Comparison of ENCODE assay signal across 12 mouse cellular contexts in genomic region chr4:148908760-148909510, GRCm38 (mm10).
DNase-seq lines count a peak whose midpoint lies in the region; ATAC-seq and TF ChIP-seq lines count a peak whose summit lies in the region.
"Had no signal": no experiment of that assay in that cellular context is flagged by ENCODE, and none has a peak within 500 bp of the region (broad histone marks: within the 10 kb centered on the region; RNA-seq: fewer than 3 reads in every experiment).

No protein-coding gene starts in this region.

- H3K4me2 ChIP-seq in hindbrain, embryonic 11.5 days (replicated peaks; ENCODE audit: low read depth, low read length) = no peak overlapping the region
- H3K4me2 ChIP-seq in hindbrain, embryonic 14.5 days (replicated peaks) = no peak overlapping the region
- H3K4me2 ChIP-seq in kidney, embryonic 14.5 days (replicated peaks; ENCODE audit: low read depth, low read length) = no peak overlapping the region
- H3K4me2 ChIP-seq in liver, postnatal 0 days (ENCODE audit: low read depth, low read length) = no peak overlapping the region
- H3K4me2 ChIP-seq: limb, embryonic 13.5 days had no signal

- no peak overlapping the region for H3K4me3 ChIP-seq in hindbrain, embryonic 11.5 days (ENCODE audit: low read depth, low read length)
- H3K4me3 ChIP-seq in hindbrain, embryonic 14.5 days (replicated peaks; ENCODE audit: low read length) = no peak overlapping the region
- no peak overlapping the region for H3K4me3 ChIP-seq in kidney, embryonic 14.5 days (ENCODE audit: low read length)
- H3K4me3 ChIP-seq in liver, postnatal 0 days (ENCODE audit: low read depth, low read length) = no peak overlapping the region
- H3K4me3 ChIP-seq: limb, embryonic 13.5 days; midbrain, embryonic 10.5 days had no signal

- H3K36me3 ChIP-seq in hindbrain, embryonic 11.5 days (ENCODE audit: control insufficient read depth, insufficient read depth, low read length) = no peaks in the 10 kb centered on the region
- H3K36me3 ChIP-seq in hindbrain, embryonic 14.5 days (replicated peaks; ENCODE audit: control insufficient read depth, insufficient read depth) = no peaks in the 10 kb centered on the region
- H3K36me3 ChIP-seq in kidney, embryonic 14.5 days (ENCODE audit: control insufficient read depth, insufficient read depth, low read length) = no peaks in the 10 kb centered on the region
- H3K36me3 ChIP-seq in liver, postnatal 0 days (replicated peaks; ENCODE audit: insufficient read depth, low read length) = no peaks in the 10 kb centered on the region
- H3K36me3 ChIP-seq: limb, embryonic 13.5 days; midbrain, embryonic 10.5 days had no signal

- ATAC-seq in hindbrain, embryonic 11.5 days (ENCODE audit: low FRiP score) = no peak
- ATAC-seq in hindbrain, embryonic 14.5 days (ENCODE audit: low FRiP score) = no peak
- ATAC-seq in kidney, embryonic 14.5 days (ENCODE audit: low FRiP score, low TSS enrichment) = peak; percentile 29; the same call in 1 of the 2 replicates
- no peak for ATAC-seq in liver, postnatal 0 days
- ATAC-seq: forebrain, embryonic 14.5 days; inflammation-experienced regulatory T-cells, adult 6 months had no signal

- peaks cover 2% of the 10 kb centered on the region; the same call in 1 of the 2 replicates for H3K4me1 ChIP-seq in hindbrain, embryonic 11.5 days (replicated peaks; ENCODE audit: control insufficient read depth, insufficient read depth, low read length)
- H3K4me1 ChIP-seq in hindbrain, embryonic 14.5 days (replicated peaks; ENCODE audit: control insufficient read depth, insufficient read depth, low read length) = peaks cover 29% of the 10 kb centered on the region
- H3K4me1 ChIP-seq in kidney, embryonic 14.5 days (ENCODE audit: control insufficient read depth, insufficient read depth, low read length) = peaks cover 42% of the 10 kb centered on the region
- H3K4me1 ChIP-seq in liver, postnatal 0 days (ENCODE audit: insufficient read depth) = no peaks in the 10 kb centered on the region; the same call in 1 of the 2 replicates

- H3K27ac ChIP-seq in hindbrain, embryonic 11.5 days (ENCODE audit: low read depth, low read length) = no peak overlapping the region
- H3K27ac ChIP-seq in hindbrain, embryonic 14.5 days = no peak overlapping the region
- peak overlapping the region; percentile 91 for H3K27ac ChIP-seq in kidney, embryonic 14.5 days (ENCODE audit: low read depth, low read length)
- H3K27ac ChIP-seq in liver, postnatal 0 days (ENCODE audit: low read depth) = no peak overlapping the region
- H3K27ac ChIP-seq: limb, embryonic 13.5 days; midbrain, embryonic 10.5 days had no signal

- TF ChIP-seq CTCF in liver, postnatal 0 days (IDR thresholded peaks at IDR 0.05; ENCODE audit: low read depth) = no peak

- no peak for TF ChIP-seq EP300 in liver, postnatal 0 days (IDR thresholded peaks at IDR 0.05; ENCODE audit: low read depth)

- peaks cover 29% of the 10 kb centered on the region for H3K27me3 ChIP-seq in hindbrain, embryonic 11.5 days (ENCODE audit: control insufficient read depth, insufficient read depth, low read length)
- H3K27me3 ChIP-seq in hindbrain, embryonic 14.5 days (ENCODE audit: control insufficient read depth, insufficient read depth, low read length) = peaks cover 7% of the 10 kb centered on the region; the same call in 1 of the 2 replicates
- no peaks in the 10 kb centered on the region for H3K27me3 ChIP-seq in kidney, embryonic 14.5 days (ENCODE audit: control insufficient read depth, insufficient read depth, low read length)
- no peaks in the 10 kb centered on the region for H3K27me3 ChIP-seq in liver, postnatal 0 days (ENCODE audit: insufficient read depth, low read length)

- DNase-seq in hindbrain, embryonic 11.5 days (ENCODE audit: low spot score) = peak; percentile 13
- no peak for DNase-seq in hindbrain, embryonic 14.5 days (ENCODE audit: low spot score)
- peak; percentile 66 for DNase-seq in Muller cell, postnatal 12 days (ENCODE audit: inconsistent ontology term)
- peak; percentile 77 for DNase-seq in lung, postnatal 36 days
- DNase-seq in liver, postnatal 0 days = no peak
- no peak for DNase-seq in thymus, postnatal 25 days
- DNase-seq in c-Kit-positive CD71-positive TER-119-positive erythroid progenitor cells, embryonic 14.5 days (ENCODE audit: low spot score) = no peak

- H3K9ac ChIP-seq in hindbrain, embryonic 11.5 days (ENCODE audit: low read depth, low read length) = no peak overlapping the region
- H3K9ac ChIP-seq in hindbrain, embryonic 14.5 days = no peak overlapping the region
- H3K9ac ChIP-seq in kidney, embryonic 14.5 days (ENCODE audit: low read depth, low read length) = no peak overlapping the region
- no peak overlapping the region for H3K9ac ChIP-seq in liver, postnatal 0 days (replicated peaks)
- H3K9ac ChIP-seq: limb, embryonic 13.5 days had no signal

- WGBS in hindbrain, embryonic 11.5 days = 82% methylated on average over 15 of the region's 15 CpGs
- 78% methylated on average over 15 of the region's 15 CpGs for WGBS in hindbrain, embryonic 14.5 days
- 62% methylated on average over 15 of the region's 15 CpGs for WGBS in kidney, embryonic 14.5 days
- WGBS in liver, postnatal 0 days (ENCODE audit: insufficient replicate concordance) = 83% methylated on average over 15 of the region's 15 CpGs

- no peaks in the 10 kb centered on the region for H3K9me3 ChIP-seq in hindbrain, embryonic 11.5 days (ENCODE audit: control insufficient read depth, low read length)
- H3K9me3 ChIP-seq in hindbrain, embryonic 14.5 days (ENCODE audit: control insufficient read depth, low read length) = no peaks in the 10 kb centered on the region
- H3K9me3 ChIP-seq in kidney, embryonic 14.5 days (ENCODE audit: control insufficient read depth, low read length) = no peaks in the 10 kb centered on the region
- no peaks in the 10 kb centered on the region for H3K9me3 ChIP-seq in liver, postnatal 0 days (ENCODE audit: low read length)
- H3K9me3 ChIP-seq: limb, embryonic 13.5 days; midbrain, embryonic 10.5 days had no signal

Comparison
In these comparisons a context has a peak if more than half of its experiments do, and no peak if none do; other contexts are left out.
1. DNase-seq: peak in hindbrain, embryonic 11.5 days (single experiment), Muller cell, postnatal 12 days (single experiment) and lung, postnatal 36 days (single experiment); none in hindbrain, embryonic 14.5 days (single experiment), liver, postnatal 0 days (single experiment), thymus, postnatal 25 days (single experiment) and c-Kit-positive CD71-positive TER-119-positive erythroid progenitor cells, embryonic 14.5 days (single experiment).